Mouse (Mus musculus): ENCODE data around the gene G6pc. TPM values are rescaled to one million over a fixed set of nuclear protein-coding genes. Genes with fewer than 3 reads are reported as not detected.
"Not testable (repeated sequence)": the region's sequence is repeated elsewhere in the genome, so short reads cannot be mapped to it uniquely, and the experiment has no call there.

The G6pc gene
- total and polyA plus RNA-seq, 2 experiments from 2014 or later, result not detected

DNA sequence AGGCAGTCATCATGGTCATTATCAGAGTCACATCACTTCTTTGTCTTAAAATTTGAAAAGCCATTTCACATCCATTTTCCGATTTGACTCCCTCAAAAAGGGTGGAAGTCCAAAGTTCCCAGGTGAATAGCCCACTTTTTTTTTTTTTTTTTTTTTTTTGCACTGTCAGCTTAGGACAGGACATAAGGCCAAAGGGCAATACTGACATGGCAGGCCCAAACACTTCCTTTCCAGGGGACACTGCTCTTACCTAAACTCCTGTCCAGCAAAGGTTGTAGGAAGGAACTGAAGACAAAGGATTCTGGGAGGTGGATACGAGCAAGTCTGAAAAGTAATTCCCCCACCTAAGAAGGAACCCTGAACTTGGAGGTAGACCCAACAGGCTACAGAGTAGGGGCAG, 11.4 kb upstream of the G6pc start:
- ATAC-seq, result no peak
- Histone ChIP-seq H3K4me3 (ENCODE audit: low read depth, low read length) (no peak overlapping the region), H3K4me1 (ENCODE audit: insufficient read depth) (no peaks in the 10 kb centered on the region), H3K27ac (ENCODE audit: low read depth, low read length) (no peak overlapping the region), H3K36me3 (ENCODE audit: insufficient read depth) (no peaks in the 10 kb centered on the region), H3K9me3 (ENCODE audit: low read length) (no peaks in the 10 kb centered on the region), H3K9ac (no peak overlapping the region), H3K27me3 (ENCODE audit: insufficient read depth, low read length) (no peaks in the 10 kb centered on the region), H3K4me2 (ENCODE audit: low read depth) (no peak overlapping the region)
- no peak for DNase-seq
- TF ChIP-seq CTCF (IDR thresholded peaks at IDR 0.05; ENCODE audit: low read depth), result no peak
- WGBS, result 88% methylated on average over 2 of the region's 2 CpGs

DNA sequence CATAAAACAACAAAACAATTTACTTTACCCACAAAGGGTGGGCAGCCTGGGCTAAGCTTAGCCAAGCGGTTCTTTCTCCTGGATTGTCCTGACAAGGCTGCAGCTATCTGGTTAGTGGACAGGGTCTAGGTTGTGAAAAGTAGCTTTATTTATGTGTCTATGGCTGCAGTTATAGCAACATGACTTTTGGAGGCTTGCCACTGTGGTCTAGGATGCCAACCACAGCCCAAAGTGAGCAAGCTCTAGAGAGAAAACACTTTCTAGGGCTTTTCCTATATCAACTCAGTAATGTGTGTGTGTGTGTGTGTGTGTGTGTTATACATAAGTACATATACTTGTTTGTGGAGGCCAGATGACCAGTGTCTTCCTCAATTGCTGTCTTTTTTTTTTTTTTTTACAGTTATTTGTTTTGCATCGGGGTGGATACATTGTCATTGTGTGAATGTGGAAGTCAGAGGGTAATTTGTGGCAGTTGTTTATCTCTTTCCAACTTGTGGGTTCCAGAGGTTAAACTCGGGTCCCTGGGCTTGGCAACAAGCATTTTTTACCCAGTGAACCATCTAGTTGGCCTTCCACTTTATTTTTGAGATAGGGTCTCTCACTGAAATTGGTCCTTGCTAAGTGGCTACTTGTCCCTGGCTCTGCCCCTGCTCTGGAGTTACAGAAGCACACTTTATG, 9.7 kb upstream of the G6pc start:
- DNase-seq (no peak), ATAC-seq (no peak)
- no peak overlapping the region for H3K9ac ChIP-seq
- H3K4me1 ChIP-seq (ENCODE audit: insufficient read depth), result no peaks in the 10 kb centered on the region
- H3K9me3 ChIP-seq (ENCODE audit: low read length), result no peaks in the 10 kb centered on the region
- no peaks in the 10 kb centered on the region for H3K27me3 ChIP-seq (ENCODE audit: insufficient read depth, low read length)
- TF ChIP-seq CTCF (IDR thresholded peaks at IDR 0.05; ENCODE audit: low read depth), result no peak
- WGBS, result 87% methylated on average over 3 of the region's 3 CpGs
- no peak overlapping the region for H3K4me2 ChIP-seq (ENCODE audit: low read depth)
- H3K27ac ChIP-seq (ENCODE audit: low read depth, low read length), result no peak overlapping the region
- no peak overlapping the region for H3K4me3 ChIP-seq (ENCODE audit: low read depth, low read length)
- no peaks in the 10 kb centered on the region for H3K36me3 ChIP-seq (ENCODE audit: insufficient read depth)

DNA sequence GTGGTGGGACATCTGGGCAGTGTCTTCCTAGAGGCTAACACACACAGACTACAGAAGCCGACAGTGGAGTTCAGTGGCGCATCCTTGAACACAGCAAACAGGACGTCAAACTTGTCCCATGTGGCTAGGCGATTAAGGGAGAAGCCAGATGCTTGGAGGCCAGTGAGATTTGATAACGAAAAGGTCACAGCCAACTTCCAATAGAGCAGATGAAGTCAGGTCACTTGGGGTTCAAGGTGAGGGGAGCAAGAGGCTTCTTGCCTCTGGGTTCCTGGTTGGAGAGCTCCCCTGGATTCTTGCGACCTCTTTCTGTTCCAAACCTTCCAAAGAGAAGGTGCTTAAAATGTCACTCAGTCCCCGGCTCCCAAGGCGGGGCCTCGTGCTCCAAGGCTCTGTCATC, 7.6 kb upstream of the G6pc start:
- 76% methylated on average over 9 of the region's 9 CpGs for WGBS
- Histone ChIP-seq H3K9ac (no peak overlapping the region), H3K27ac (ENCODE audit: low read depth, low read length) (no peak overlapping the region), H3K4me3 (ENCODE audit: low read depth, low read length) (no peak overlapping the region), H3K36me3 (ENCODE audit: insufficient read depth) (no peaks in the 10 kb centered on the region), H3K4me1 (ENCODE audit: insufficient read depth) (no peaks in the 10 kb centered on the region), H3K27me3 (ENCODE audit: insufficient read depth, low read length) (no peaks in the 10 kb centered on the region), H3K4me2 (ENCODE audit: low read depth) (no peak overlapping the region), H3K9me3 (ENCODE audit: low read length) (no peaks in the 10 kb centered on the region)
- TF ChIP-seq CTCF (IDR thresholded peaks at IDR 0.05; ENCODE audit: low read depth), result no peak
- ATAC-seq, result no peak
- DNase-seq, result no peak

DNA sequence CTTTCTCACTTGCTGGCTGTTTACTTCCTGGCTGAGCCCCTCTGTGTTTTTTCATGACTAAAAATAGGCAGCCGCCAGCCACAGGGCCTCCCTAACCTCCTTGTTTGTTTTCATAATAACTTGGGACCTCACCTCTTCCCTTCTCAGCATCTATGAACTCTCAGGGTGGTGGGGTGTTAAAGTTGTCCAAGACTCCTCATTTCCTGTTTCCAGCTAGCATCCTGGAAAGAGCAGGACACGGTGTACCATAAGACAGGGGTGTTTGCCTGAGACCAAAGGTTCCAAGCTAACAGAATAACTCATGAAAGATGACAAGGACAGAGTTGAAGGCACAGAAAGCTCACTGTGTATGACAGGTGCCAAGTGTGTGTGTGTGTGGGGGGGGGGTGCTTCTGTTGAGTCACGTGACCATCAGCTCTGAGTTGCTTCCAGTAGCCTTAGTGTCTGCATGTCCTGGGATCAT, 6.7 kb upstream of the G6pc start:
- Histone ChIP-seq H3K27me3 (ENCODE audit: insufficient read depth, low read length) (no peaks in the 10 kb centered on the region), H3K9me3 (ENCODE audit: low read length) (no peaks in the 10 kb centered on the region), H3K4me2 (ENCODE audit: low read depth) (no peak overlapping the region), H3K4me3 (ENCODE audit: low read depth, low read length) (no peak overlapping the region), H3K27ac (ENCODE audit: low read depth, low read length) (no peak overlapping the region), H3K4me1 (ENCODE audit: insufficient read depth) (no peaks in the 10 kb centered on the region), H3K36me3 (ENCODE audit: insufficient read depth) (no peaks in the 10 kb centered on the region), H3K9ac (no peak overlapping the region)
- no peak for DNase-seq
- no peak for TF ChIP-seq CTCF (IDR thresholded peaks at IDR 0.05; ENCODE audit: low read depth)
- no peak for ATAC-seq
- 69% methylated on average over 3 of the region's 3 CpGs for WGBS

DNA sequence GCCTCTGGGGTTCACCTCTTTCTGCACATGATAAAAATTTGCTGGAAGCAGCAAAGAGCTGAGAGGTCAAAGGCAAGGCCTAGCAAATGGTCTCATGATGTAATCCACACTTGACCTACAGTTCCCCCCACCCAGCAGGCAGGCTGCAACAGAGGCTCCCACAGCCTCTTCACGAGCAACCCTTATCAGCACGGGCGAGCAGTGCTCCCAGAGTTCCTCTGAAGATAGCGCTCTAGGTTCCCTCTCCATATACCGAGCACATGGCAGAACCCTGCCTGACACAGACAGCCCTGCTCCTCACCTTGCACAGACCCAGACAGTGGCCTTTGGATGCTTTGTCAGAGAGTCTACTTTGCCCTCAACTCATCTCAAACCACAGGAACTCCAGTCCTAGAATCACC, 2.8 kb upstream of the G6pc start:
- H3K4me3 ChIP-seq (ENCODE audit: low read depth, low read length), result no peak overlapping the region
- H3K4me2 ChIP-seq (ENCODE audit: low read depth), result no peak overlapping the region
- no peaks in the 10 kb centered on the region for H3K27me3 ChIP-seq (ENCODE audit: insufficient read depth, low read length)
- WGBS, result 86% methylated on average over 5 of the region's 5 CpGs
- no peaks in the 10 kb centered on the region for H3K4me1 ChIP-seq (ENCODE audit: insufficient read depth)
- DNase-seq (no peak), ATAC-seq (no peak)
- no peaks in the 10 kb centered on the region for H3K36me3 ChIP-seq (ENCODE audit: insufficient read depth)
- H3K9ac ChIP-seq, result no peak overlapping the region
- H3K9me3 ChIP-seq (ENCODE audit: low read length), result no peaks in the 10 kb centered on the region
- no peak for TF ChIP-seq CTCF (IDR thresholded peaks at IDR 0.05; ENCODE audit: low read depth)
- no peak overlapping the region for H3K27ac ChIP-seq (ENCODE audit: low read depth, low read length)

DNA sequence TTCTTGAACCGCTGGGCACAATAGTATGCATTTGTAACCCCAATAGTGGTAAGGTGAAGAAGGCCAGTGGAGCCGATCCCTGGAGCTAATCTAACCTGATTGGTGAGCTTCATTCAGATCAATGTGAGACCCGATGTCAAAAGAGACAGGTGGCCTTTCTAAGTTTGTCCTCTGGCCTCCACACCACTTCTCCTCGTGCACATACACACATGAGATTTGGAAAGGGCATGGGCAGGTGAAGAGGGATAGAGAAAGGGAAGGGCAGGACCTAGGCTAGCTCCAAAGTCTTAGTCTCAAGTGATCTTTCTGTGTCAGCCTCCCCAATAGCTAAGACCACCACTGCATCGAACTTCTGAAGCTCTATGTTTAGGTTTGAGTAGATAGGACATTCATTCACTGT, 2.8 kb downstream of the G6pc start:
- WGBS, result 75% methylated on average over 5 of the region's 5 CpGs
- Histone ChIP-seq H3K4me2 (ENCODE audit: low read depth) (no peak overlapping the region), H3K4me3 (ENCODE audit: low read depth, low read length) (no peak overlapping the region), H3K27me3 (ENCODE audit: insufficient read depth, low read length) (no peaks in the 10 kb centered on the region), H3K36me3 (ENCODE audit: insufficient read depth) (no peaks in the 10 kb centered on the region), H3K4me1 (ENCODE audit: insufficient read depth) (no peaks in the 10 kb centered on the region), H3K9me3 (ENCODE audit: low read length) (no peaks in the 10 kb centered on the region), H3K9ac (no peak overlapping the region), H3K27ac (ENCODE audit: low read depth, low read length) (no peak overlapping the region)
- TF ChIP-seq CTCF (IDR thresholded peaks at IDR 0.05; ENCODE audit: low read depth), result no peak
- DNase-seq (no peak), ATAC-seq (no peak)

DNA sequence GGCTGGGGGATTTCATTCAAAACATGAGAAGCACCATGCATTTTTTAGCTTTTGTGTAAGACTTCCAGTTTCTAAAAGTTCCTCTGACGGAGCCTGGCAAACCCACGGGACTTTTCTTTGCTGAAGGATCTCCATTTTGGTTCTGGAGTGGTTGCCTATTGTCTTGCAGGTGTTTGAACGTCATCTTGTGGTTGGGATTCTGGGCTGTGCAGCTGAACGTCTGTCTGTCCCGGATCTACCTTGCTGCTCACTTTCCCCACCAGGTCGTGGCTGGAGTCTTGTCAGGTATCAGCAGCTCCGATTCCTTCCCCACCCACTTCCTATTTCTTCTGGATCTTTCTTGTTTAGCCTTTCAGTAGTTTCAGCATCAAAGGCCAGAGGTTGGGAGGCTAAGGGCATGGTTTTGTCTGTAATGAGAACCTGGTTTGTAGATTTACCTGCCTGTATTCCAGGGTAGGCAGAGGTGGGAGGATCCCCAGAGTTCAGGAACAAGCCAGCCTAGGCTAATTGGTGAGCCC, 7.1 kb downstream of the G6pc start:
- WGBS, result 53% methylated on average over 7 of the region's 7 CpGs
- ATAC-seq (no peak), DNase-seq (no peak)
- no peak for TF ChIP-seq CTCF (IDR thresholded peaks at IDR 0.05; ENCODE audit: low read depth)
- Histone ChIP-seq H3K36me3 (ENCODE audit: insufficient read depth) (no peaks in the 10 kb centered on the region), H3K9me3 (ENCODE audit: low read length) (no peaks in the 10 kb centered on the region), H3K27ac (ENCODE audit: low read depth, low read length) (no peak overlapping the region), H3K27me3 (ENCODE audit: insufficient read depth, low read length) (peaks cover 3% of the 10 kb centered on the region; the same call in 1 of the 2 replicates), H3K4me3 (ENCODE audit: low read depth, low read length) (no peak overlapping the region), H3K9ac (no peak overlapping the region), H3K4me1 (ENCODE audit: insufficient read depth) (no peaks in the 10 kb centered on the region), H3K4me2 (ENCODE audit: low read depth) (no peak overlapping the region)

DNA sequence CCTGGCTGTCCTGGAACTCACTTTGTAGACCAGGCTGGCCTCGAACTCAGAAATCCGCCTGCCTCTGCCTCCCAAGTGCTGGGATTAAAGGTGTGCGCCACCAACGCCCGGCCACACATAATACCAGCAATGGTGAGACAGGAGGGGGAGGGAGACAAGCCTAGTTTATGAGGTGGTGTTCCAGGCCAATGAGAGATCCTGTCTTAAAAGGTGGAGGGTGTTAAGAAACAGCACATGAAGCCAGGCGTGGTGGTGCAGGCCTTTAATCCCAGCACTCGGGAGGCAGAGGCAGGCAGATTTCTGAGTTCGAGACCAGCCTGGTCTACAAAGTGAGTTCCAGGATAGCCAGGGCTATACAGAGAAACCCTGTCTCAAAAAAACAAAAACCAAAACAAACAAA, 10.8 kb downstream of the G6pc start:
- H3K4me2 ChIP-seq (ENCODE audit: low read depth); DNase-seq; H3K4me3 ChIP-seq (ENCODE audit: low read depth, low read length); H3K27me3 ChIP-seq (ENCODE audit: insufficient read depth, low read length); H3K36me3 ChIP-seq (ENCODE audit: insufficient read depth); H3K27ac ChIP-seq (ENCODE audit: low read depth, low read length); ATAC-seq; H3K4me1 ChIP-seq (ENCODE audit: insufficient read depth); H3K9me3 ChIP-seq (ENCODE audit: low read length); H3K9ac ChIP-seq: not testable (repeated sequence)
- WGBS, result 92% methylated on average over 8 of the region's 8 CpGs

All from forebrain, postnatal 0 days (tissue).